Mouse (Mus musculus) kidney, postnatal 25 days (tissue): Measurements from ENCODE around the gene Slc35b1.
"Not testable (repeated sequence)": the region's sequence is repeated elsewhere in the genome, so short reads cannot be mapped to it uniquely, and the experiment has no call there.

Experiments
- DNase-seq, 2 experiments: peaks; one replicate each; pipeline ENCODE4 v3.0.0; 2021; ENCODE audit warnings: mixed read lengths in 2 of 2

Slc35b1 gene

GRCm38 (mm10) chr11:95396548-95396947 is 12.1 kb downstream of the Slc35b1 start:
- no peak for DNase-seq

DNA sequence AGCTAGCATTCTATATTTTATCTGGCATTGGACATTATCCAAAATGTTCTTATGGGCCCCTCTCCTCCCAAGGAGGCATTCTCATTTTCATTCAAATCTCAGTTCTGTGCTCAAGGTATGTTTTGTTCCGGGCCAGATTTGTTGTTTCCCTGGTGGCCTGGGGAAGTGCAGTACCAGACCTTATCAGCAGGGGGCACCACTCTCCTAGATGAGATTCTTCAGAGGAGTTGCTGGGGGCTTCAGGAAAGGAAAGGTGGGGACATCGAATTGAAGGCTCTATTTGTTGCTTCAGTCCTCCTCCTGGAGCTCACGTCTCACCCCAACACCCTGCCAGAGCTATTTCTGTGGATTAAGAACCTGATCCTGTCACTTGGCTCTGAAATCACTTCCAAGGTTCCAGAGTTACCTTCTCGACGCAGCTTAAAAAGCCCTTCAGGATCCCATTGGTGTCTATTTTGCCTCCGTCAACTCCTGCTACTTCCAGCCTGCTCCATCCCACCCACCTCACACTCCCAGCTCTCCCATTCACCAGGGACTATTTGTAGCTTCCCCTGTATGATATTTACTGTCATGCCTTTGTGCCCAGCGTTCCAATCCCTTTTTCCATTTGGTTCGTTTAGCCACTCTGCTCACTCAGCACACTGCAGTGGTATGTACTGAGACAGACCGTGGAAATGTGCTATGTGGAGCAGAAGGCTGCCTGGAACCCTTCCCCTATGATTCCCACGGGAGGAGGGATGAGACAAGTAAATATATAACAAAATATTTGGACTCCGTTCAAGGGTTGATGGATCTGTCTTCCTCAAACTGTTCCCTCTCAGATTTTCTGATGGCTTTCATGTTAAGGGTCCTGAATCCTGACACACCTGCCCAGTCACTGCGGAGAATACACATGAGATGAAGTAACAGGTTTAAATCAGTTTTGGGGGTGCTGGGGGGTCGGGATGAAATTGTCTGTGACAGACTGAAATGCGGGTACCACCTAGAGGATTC is 13.6 kb downstream of the Slc35b1 start:
- DNase-seq = peak in 1 of 2 experiments; percentile 86

- no peak for DNase-seq
Observed at GRCm38 (mm10) chr11:95399520-95400020, 15.1 kb downstream of the Slc35b1 start.

DNA sequence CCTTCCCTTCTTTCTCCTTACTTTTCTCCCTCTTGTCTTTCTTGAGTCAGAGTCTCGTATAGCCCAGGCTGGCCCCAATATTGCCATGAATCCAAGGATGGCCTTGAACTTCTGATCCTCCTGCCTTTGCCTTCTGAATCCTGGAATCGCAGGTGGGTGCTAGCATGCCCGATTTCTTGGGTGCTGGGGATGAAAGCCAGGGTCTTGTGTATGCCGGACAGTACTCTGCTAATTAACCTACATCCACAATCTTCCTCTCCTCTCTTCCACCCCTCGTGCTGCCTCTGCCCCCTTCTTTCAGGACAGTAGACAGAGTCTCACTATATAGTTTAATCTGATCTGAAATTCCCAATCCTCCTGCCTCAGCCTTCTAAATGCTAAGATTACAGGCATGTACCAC is 17.1 kb downstream of the Slc35b1 start:
- DNase-seq = no peak

- no peak for DNase-seq
Observed at GRCm38 (mm10) chr11:95402196-95402595, 17.7 kb downstream of the Slc35b1 start.

DNA sequence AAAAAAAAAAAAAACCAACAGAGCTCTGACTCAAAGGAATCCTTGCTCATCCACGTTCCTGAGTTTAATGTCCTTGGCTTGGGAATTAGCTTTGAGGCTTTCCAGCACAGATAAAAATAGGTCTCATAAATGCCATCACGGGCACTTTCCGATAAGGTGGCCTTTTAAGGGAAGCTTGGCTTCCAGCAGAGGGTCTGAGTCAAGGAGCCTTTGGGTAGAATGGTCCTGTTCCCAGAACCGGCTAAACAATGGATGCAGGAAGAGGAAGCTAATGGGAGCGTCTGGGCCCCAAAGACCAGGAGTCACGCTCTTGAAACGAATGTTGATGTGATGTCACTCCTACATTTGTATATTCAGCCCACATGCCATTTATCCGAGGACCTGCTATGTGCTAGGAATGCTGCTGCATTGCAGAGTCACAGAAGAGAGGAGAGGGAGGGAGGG is 18.2 kb downstream of the Slc35b1 start:
- peak in 1 of 2 experiments; percentile 40 for DNase-seq

DNA sequence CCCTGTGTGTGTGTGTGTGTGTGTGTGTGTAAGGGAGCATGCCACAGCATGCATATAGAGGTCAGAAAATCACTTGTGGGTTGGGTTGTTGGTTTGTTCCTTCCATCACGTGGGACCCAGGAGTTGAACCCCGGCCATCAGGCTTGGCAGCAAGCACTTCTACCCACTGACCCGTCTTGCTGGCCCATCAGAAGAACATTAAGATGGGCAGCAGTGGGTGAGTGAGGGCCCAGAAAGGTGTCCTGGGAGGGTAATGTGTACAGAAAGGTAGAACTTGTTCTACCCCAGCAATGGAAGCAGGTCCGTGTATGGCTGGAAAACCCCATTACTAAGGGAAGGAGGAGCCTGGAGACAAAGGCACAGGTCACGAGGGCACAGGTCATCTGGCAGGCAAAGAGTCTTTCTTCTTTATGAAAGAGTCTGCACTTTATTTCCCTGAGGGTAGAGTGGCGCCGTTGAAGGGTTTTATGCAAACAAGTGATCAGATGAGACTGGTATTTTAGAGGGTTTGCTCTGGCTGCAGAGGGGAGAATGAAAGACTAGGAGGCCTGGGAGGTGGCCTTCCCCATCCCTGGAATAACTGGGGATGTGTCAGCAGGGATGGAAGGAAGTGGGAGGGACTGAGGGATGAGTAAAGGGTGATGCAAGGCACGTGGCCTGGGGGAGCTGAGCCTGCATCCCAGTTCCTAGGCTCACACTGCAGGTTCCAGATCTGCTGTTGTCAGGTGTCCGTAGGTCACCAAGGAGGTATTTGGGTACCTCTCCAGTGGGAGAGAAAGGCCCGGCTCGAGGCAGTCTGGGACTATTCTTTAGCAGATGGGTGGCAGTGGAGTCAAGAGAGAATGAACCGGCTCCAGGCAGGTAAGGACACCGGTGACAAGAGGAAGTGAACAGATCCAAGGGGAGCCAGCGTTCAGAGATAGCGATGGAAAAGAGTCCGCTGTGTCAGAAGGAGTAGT is 19.2 kb downstream of the Slc35b1 start:
- DNase-seq = no peak

DNA sequence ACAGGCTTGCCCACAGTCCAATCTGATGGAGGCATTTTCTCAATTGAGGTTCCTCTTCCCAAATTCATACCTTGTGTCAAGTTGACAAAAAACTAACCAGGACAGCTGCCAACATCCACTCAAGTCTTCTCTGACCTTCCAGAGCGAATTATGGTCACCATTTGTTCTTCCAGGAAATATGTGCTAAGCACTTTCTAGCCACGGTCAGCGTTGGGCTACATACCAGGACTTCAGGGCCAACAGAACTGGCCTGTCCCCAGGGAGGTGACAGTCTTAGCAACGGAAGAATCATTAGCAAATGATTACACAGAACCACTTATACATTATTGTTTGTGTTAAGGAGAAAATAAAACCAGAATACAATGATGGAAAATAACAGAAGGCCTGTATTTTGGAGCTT is 21.3 kb downstream of the Slc35b1 start:
- DNase-seq = no peak

DNA sequence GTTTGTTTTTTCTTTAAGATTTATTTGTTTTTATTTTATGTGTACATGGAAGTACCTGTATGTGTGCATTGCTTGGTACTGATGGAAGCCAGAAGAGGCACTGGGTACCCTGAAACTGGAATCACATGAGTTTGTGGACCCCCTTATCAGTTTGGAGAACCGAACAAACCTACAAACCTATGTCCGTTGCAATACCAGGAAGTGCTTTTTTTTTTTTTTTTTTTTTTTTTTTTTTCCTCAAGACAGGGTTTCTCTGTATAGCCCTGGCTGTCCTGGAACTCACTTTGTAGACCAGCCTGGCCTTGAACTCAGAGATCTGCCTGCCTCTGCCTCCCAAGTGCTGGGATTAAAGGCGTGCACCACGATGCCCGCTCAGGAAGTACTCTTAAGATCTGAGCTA is 21.9 kb downstream of the Slc35b1 start:
- not testable (repeated sequence) for DNase-seq

- DNase-seq = no peak
Observed at GRCm38 (mm10) chr11:95409450-95410112, 25.1 kb downstream of the Slc35b1 start.

GRCm38 (mm10) chr11:95411453-95412013 is 27.0 kb downstream of the Slc35b1 start:
- DNase-seq = no peak

GRCm38 (mm10) chr11:95412615-95413014 is 28.1 kb downstream of the Slc35b1 start:
- peak in 1 of 2 experiments; percentile 53 for DNase-seq

DNA sequence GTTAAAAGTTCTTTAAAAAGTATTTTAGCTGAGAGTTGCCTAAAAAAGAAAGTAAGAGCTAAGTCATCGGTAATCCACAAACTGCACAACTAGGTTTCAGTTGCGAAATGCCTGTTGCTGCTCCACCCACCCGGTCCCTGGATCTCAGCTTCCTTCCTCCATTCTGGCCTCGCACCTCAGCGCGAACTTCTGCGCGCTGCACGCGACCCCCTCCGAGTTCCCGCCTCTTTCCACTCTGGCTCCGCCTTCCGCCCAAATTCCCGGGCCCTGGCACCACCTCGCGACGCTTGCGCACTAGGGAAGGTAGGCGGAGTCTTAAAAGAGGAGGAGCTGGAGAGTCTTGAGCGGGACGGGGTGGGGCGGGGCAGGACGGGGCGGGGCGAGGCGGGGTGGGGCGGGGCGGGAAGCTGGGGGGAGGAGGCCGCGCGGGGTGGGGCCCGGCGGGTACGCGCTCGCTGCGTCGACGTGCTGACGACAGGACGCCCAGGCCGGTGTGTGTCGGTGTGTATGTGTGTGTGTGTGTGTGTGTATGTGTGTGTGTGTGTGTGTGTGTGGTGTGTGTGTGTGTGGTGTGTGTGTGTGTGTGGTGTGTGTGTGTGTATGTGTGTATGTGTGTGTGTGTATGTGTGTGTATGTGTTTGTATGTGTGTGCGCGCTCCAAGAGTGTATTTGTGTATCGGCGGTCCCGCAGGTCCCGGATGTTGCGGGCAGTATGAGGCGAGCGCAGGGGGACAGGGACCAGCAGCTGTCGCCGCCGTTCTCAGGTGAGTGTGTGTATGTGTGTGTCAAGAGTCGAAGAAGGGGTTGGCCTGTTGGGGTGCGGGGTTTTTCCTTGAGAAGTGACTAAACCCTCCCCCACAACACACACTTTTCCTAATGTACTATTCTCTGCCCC is 29.4 kb downstream of the Slc35b1 start, which contains the start of gene Spop:
Gene Spop, plus strand, starts transcription at position 440 of the 895 bp plus-strand sequence.
- DNase-seq = peak; percentile 95 to 96

GRCm38 (mm10) chr11:95414536-95415161 is 30.2 kb downstream of the Slc35b1 start:
- peak; percentile 96 to 97 for DNase-seq

DNA sequence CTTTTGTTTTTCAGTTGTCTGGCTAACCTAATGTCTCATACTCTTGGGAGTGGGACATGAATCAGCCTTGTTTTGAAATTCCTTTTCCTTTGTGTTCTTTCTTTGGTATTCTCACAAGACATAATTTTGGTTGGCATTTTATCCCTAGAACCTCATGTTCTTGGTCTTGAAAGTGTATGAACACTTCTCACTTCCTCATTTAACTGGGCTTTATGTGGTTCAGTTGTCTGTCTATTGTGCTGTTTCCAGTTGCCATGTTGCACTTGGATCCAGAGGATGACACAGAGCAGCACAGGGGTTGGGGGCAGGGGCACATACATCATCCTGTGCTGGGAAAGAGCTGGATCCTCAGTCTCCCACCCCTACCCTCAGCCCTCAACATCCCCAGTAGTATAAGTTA is 31.4 kb downstream of the Slc35b1 start:
- no peak for DNase-seq

GRCm38 (mm10) chr11:95417341-95417740 is 32.8 kb downstream of the Slc35b1 start:
- no peak for DNase-seq

DNA sequence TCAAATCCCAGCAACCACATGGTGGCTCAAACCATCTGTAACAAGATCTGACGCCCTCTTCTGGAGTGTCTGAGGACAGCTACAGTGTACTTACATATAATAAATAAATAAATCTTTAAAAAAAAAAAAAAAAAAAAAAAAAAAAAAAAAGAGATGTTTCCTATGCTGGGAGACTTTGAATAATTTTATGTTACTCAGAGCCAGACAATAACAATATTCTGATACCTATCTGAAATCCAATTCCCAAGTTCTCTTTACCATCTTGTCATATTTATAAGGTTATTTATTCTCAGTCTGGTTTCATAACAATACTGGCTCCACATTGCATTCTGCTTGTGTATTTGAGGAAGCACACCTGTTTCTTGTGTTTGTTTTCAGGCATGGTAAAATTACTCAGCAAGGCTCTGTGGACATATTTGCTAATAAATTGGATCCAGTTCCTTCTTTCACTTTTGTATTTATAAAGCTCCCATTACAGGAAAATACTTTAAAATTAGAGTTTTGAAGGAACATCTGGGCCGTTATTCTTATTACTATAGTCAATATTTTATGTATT is 36.5 kb downstream of the Slc35b1 start:
- DNase-seq = no peak

- no peak for DNase-seq
Observed at GRCm38 (mm10) chr11:95423505-95423904, 39.0 kb downstream of the Slc35b1 start.

- DNase-seq = no peak
Observed at GRCm38 (mm10) chr11:95431344-95431743, 46.9 kb downstream of the Slc35b1 start.

DNA sequence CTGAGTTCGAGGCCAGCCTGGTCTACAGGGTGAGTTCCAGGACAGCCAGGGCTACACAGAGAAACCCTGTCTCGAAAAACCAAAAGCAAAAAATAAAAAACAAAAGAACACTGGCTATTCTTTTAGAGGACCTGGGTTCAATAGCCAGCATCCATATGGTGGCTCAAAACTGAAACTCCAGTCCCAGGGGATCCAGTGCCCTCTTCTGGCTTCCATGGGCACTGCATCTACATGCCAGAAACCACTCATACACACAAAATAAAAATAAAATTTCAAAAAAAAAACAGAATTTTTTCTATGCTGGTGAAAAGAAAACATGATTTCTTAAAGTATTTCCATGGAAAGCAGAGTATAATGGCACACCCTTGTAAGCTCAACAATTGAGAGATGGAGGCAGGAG is 47.7 kb downstream of the Slc35b1 start:
- peak in 1 of 2 experiments; percentile 49 for DNase-seq
